Mouse (Mus musculus) forebrain, embryonic 12.5 days (tissue): ENCODE data around the gene Maml3. TPM values are rescaled to one million over a fixed set of nuclear protein-coding genes. Genes with fewer than 3 reads are reported as not detected.

Source experiments
- ATAC-seq: fragments of 200-750 bp; cut with Nextera tagmentation; 2 replicates; pipeline ENCODE4 v1.8.0; 2017; ENCODE audit warnings: moderate TSS enrichment; ENCODE audit not compliant: low FRiP score
- H3K27ac ChIP-seq: fragments of 300-500 bp; sonication (generic); 2 replicates; pipeline ENCODE4 v1.5.1; 2016; ENCODE audit warnings: mild to moderate bottlenecking
- H3K27me3 ChIP-seq: fragments of 300-500 bp; sonication (generic); 2 replicates; pipeline ENCODE4 v1.6.1; 2016; ENCODE audit warnings: mild to moderate bottlenecking
- H3K36me3 ChIP-seq: fragments of 300-500 bp; sonication (generic); replicated peaks from 2 replicates; pipeline ENCODE4 v1.6.1; 2016; ENCODE audit warnings: mild to moderate bottlenecking
- H3K4me1 ChIP-seq: fragments of 300-500 bp; sonication (generic); 2 replicates; pipeline ENCODE4 v1.6.1; 2016
- H3K4me2 ChIP-seq: fragments of 300-500 bp; sonication (generic); 2 replicates; pipeline ENCODE4 v1.6.1; 2016; ENCODE audit warnings: mild to moderate bottlenecking, moderate library complexity
- H3K4me3 ChIP-seq: fragments of 300-500 bp; sonication (generic); replicated peaks from 2 replicates; pipeline ENCODE4 v1.5.1; 2016; ENCODE audit warnings: mild to moderate bottlenecking
- H3K9ac ChIP-seq: fragments of 300-500 bp; sonication (generic); 2 replicates; pipeline ENCODE4 v1.6.1; 2016; ENCODE audit warnings: mild to moderate bottlenecking
- H3K9me3 ChIP-seq: fragments of 300-500 bp; sonication (generic); 2 replicates; pipeline ENCODE4 v1.6.1; 2016
- WGBS: fragments of 180-500 bp; shearing (Covaris S2); methylation state at CpG from one replicate; pipeline ENCODE4 v1.1.7; 2016; 5-methylcytosine and 5-hydroxymethylcytosine counted together
- polyA plus RNA-seq: library from polyadenylated mRNA; unstranded; fragments of >200 nt; fragmentation: Nextera tagmentation; extraction: Ambion mirVana; gene quantifications from 2 replicates; pipeline ENCODE4 v1.2.1, GENCODE M21; 2016

Gene Maml3
- polyA plus RNA-seq, 1 experiment from 2014 or later: 7.6 TPM

- no peaks in the 10 kb centered on the region for H3K27me3 ChIP-seq
- no peak overlapping the region for H3K4me2 ChIP-seq
- H3K36me3 ChIP-seq: no peaks in the 10 kb centered on the region
- 95% methylated on average over 13 of the region's 13 CpGs for WGBS
- 0 out of 2 replicates have a peak, but pooled peaks cover 1% of the 10 kb centered on the region for H3K4me1 ChIP-seq
- H3K27ac ChIP-seq: no peak overlapping the region
- no peak overlapping the region for H3K4me3 ChIP-seq
- no peak overlapping the region for H3K9ac ChIP-seq
- no peak for ATAC-seq
- H3K9me3 ChIP-seq: no peaks in the 10 kb centered on the region
Observed at GRCm38 (mm10) chr3:51934531-51935485, 170.1 kb downstream of the Maml3 start.

- Histone ChIP-seq H3K36me3 (no peaks in the 10 kb centered on the region), H3K9me3 (no peaks in the 10 kb centered on the region), H3K27me3 (no peaks in the 10 kb centered on the region), H3K4me3 (no peak overlapping the region), H3K27ac (no peak overlapping the region), H3K9ac (no peak overlapping the region), H3K4me2 (no peak overlapping the region), H3K4me1 (peaks cover 39% of the 10 kb centered on the region)
- WGBS: 63% methylated on average over 14 of the region's 14 CpGs
- ATAC-seq: no peak
Observed at GRCm38 (mm10) chr3:51928188-51928587, 176.7 kb downstream of the Maml3 start.

- Histone ChIP-seq H3K36me3 (no peaks in the 10 kb centered on the region), H3K27me3 (no peaks in the 10 kb centered on the region), H3K9me3 (no peaks in the 10 kb centered on the region), H3K4me3 (no peak overlapping the region), H3K9ac (no peak overlapping the region), H3K27ac (0 out of 2 replicates have a peak overlapping the region, but pooled peaks have one; percentile 31), H3K4me2 (no peak overlapping the region), H3K4me1 (peaks cover 39% of the 10 kb centered on the region)
- WGBS: 58% methylated on average over 7 of the region's 7 CpGs
- no peak for ATAC-seq
Observed at GRCm38 (mm10) chr3:51927591-51927990, 177.3 kb downstream of the Maml3 start.

- H3K9ac ChIP-seq: no peak overlapping the region
- H3K9me3 ChIP-seq: no peaks in the 10 kb centered on the region
- H3K4me3 ChIP-seq: no peak overlapping the region
- 0 out of 2 replicates have a peak overlapping the region, but pooled peaks have one; percentile 13 for H3K27ac ChIP-seq
- 59% methylated on average over 6 of the region's 6 CpGs for WGBS
- no peaks in the 10 kb centered on the region for H3K36me3 ChIP-seq
- H3K4me2 ChIP-seq: no peak overlapping the region
- H3K27me3 ChIP-seq: no peaks in the 10 kb centered on the region
- no peak for ATAC-seq
- peaks cover 39% of the 10 kb centered on the region for H3K4me1 ChIP-seq
Observed at GRCm38 (mm10) chr3:51927043-51927442, 177.8 kb downstream of the Maml3 start.

GRCm38 (mm10) chr3:51925758-51926157 lies 179.1 kb downstream of the Maml3 start:
- Histone ChIP-seq H3K9ac (no peak overlapping the region), H3K9me3 (no peaks in the 10 kb centered on the region), H3K36me3 (no peaks in the 10 kb centered on the region), H3K27ac (no peak overlapping the region), H3K4me2 (no peak overlapping the region), H3K4me1 (peaks cover 39% of the 10 kb centered on the region), H3K4me3 (no peak overlapping the region), H3K27me3 (no peaks in the 10 kb centered on the region)
- ATAC-seq: no peak
- 62% methylated on average over 2 of the region's 2 CpGs for WGBS

- no peaks in the 10 kb centered on the region for H3K27me3 ChIP-seq
- no peak overlapping the region for H3K4me3 ChIP-seq
- peak overlapping the region; percentile 53; the same call in 1 of the 2 replicates for H3K27ac ChIP-seq
- no peak overlapping the region for H3K4me2 ChIP-seq
- ATAC-seq: no peak
- no peak overlapping the region for H3K9ac ChIP-seq
- no peaks in the 10 kb centered on the region for H3K36me3 ChIP-seq
- peaks cover 39% of the 10 kb centered on the region for H3K4me1 ChIP-seq
- 89% methylated on average over 5 of the region's 5 CpGs for WGBS
- no peaks in the 10 kb centered on the region for H3K9me3 ChIP-seq
Observed at GRCm38 (mm10) chr3:51924636-51925035, 180.2 kb downstream of the Maml3 start.

- no peaks in the 10 kb centered on the region for H3K9me3 ChIP-seq
- H3K4me1 ChIP-seq: peaks cover 39% of the 10 kb centered on the region
- 0 out of 2 replicates have a peak overlapping the region, but pooled peaks have one; percentile 5 for H3K27ac ChIP-seq
- H3K4me2 ChIP-seq: no peak overlapping the region
- H3K36me3 ChIP-seq: no peaks in the 10 kb centered on the region
- no peak overlapping the region for H3K4me3 ChIP-seq
- H3K9ac ChIP-seq: no peak overlapping the region
- WGBS: 65% methylated on average over 6 of the region's 6 CpGs
- no peaks in the 10 kb centered on the region for H3K27me3 ChIP-seq
- no peak for ATAC-seq
Observed at GRCm38 (mm10) chr3:51923800-51924199, 181.1 kb downstream of the Maml3 start.

GRCm38 (mm10) chr3:51916902-51917301 lies 188.0 kb downstream of the Maml3 start:
- ATAC-seq: no peak
- no peak overlapping the region for H3K9ac ChIP-seq
- H3K4me2 ChIP-seq: no peak overlapping the region
- no peaks in the 10 kb centered on the region for H3K27me3 ChIP-seq
- 86% methylated on average over 4 of the region's 4 CpGs for WGBS
- H3K36me3 ChIP-seq: no peaks in the 10 kb centered on the region
- no peak overlapping the region for H3K4me3 ChIP-seq
- no peak overlapping the region for H3K27ac ChIP-seq
- H3K9me3 ChIP-seq: no peaks in the 10 kb centered on the region
- H3K4me1 ChIP-seq: peaks cover 22% of the 10 kb centered on the region

- 42% methylated on average over 10 of the region's 10 CpGs for WGBS
- H3K27ac ChIP-seq: no peak overlapping the region
- H3K27me3 ChIP-seq: no peaks in the 10 kb centered on the region
- H3K4me2 ChIP-seq: no peak overlapping the region
- no peak overlapping the region for H3K9ac ChIP-seq
- H3K9me3 ChIP-seq: no peaks in the 10 kb centered on the region
- H3K4me1 ChIP-seq: peaks cover 23% of the 10 kb centered on the region
- no peaks in the 10 kb centered on the region for H3K36me3 ChIP-seq
- H3K4me3 ChIP-seq: no peak overlapping the region
- ATAC-seq: no peak
Observed at GRCm38 (mm10) chr3:51916060-51916870, 188.6 kb downstream of the Maml3 start.

- WGBS: 92% methylated on average over 1 of the region's 1 CpGs
Observed at GRCm38 (mm10) chr3:51915415-51915814, 189.5 kb downstream of the Maml3 start.

GRCm38 (mm10) chr3:51914900-51915299 lies 190.0 kb downstream of the Maml3 start:
- no peak overlapping the region for H3K27ac ChIP-seq

More at GRCm38 (mm10) chr3:51915415-51915814, 189.5 kb downstream of the Maml3 start:
- H3K4me3 ChIP-seq: no peak overlapping the region
- ATAC-seq: no peak
- no peaks in the 10 kb centered on the region for H3K9me3 ChIP-seq
- H3K4me2 ChIP-seq: no peak overlapping the region
- H3K9ac ChIP-seq: no peak overlapping the region
- H3K27me3 ChIP-seq: no peaks in the 10 kb centered on the region
- H3K4me1 ChIP-seq: peaks cover 23% of the 10 kb centered on the region
- H3K36me3 ChIP-seq: no peaks in the 10 kb centered on the region
- no peak overlapping the region for H3K27ac ChIP-seq

GRCm38 (mm10) chr3:51913498-51913897 lies 191.4 kb downstream of the Maml3 start:
- no peak overlapping the region for H3K4me2 ChIP-seq
- WGBS: 86% methylated on average over 8 of the region's 8 CpGs
- no peak overlapping the region for H3K27ac ChIP-seq
- no peaks in the 10 kb centered on the region for H3K36me3 ChIP-seq
- H3K27me3 ChIP-seq: peaks cover 7% of the 10 kb centered on the region; the same call in 1 of the 2 replicates
- ATAC-seq: no peak
- peaks cover 30% of the 10 kb centered on the region for H3K4me1 ChIP-seq
- H3K9ac ChIP-seq: no peak overlapping the region
- H3K4me3 ChIP-seq: no peak overlapping the region
- H3K9me3 ChIP-seq: no peaks in the 10 kb centered on the region

More at GRCm38 (mm10) chr3:51914900-51915299, 190.0 kb downstream of the Maml3 start:
- Histone ChIP-seq H3K4me1 (peaks cover 23% of the 10 kb centered on the region), H3K27me3 (no peaks in the 10 kb centered on the region), H3K9ac (no peak overlapping the region), H3K4me2 (no peak overlapping the region), H3K4me3 (no peak overlapping the region), H3K36me3 (no peaks in the 10 kb centered on the region), H3K9me3 (no peaks in the 10 kb centered on the region)
- WGBS: 93% methylated on average over 4 of the region's 4 CpGs
- no peak for ATAC-seq
